Mouse (Mus musculus) naive thymus-derived CD4-positive, alpha-beta T cell, adult 2 months (primary cell): Measurements from ENCODE around the gene Zfp36l2.

Experiments used
- DNase-seq: peaks from one replicate; pipeline ENCODE4 v3.0.0-alpha.2; 2011; ENCODE audit warnings: low read depth

Gene Zfp36l2

DNA sequence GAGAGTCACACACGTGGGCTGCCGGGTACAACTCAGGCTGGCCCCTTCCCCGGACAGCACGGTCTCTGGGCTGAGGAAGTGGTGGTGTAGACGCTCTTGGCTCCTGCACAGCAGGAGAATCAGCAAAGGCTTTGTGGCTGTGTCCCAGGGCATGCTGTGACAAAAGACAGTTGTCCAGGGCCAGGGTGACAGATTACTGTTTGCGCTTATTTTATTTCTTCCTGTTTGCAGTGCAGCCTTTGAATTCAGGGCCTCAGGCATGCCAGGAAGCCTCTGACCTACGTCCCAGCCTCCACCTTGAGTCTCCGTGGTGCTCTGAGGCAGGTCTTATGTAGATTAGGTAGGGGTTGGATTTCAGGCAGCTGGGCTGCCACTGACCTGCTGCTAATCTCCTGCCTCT, 10.3 kb downstream of the Zfp36l2 start:
- DNase-seq, result peak; percentile 58

- DNase-seq, result peak; percentile 32
These were observed 11.3 kb downstream of the Zfp36l2 start for GRCm38 (mm10) chr17:84176446-84176845.

- DNase-seq, result no peak
These were observed 12.6 kb downstream of the Zfp36l2 start for GRCm38 (mm10) chr17:84175196-84175595.

GRCm38 (mm10) chr17:84167377-84167776, 20.4 kb downstream of the Zfp36l2 start:
- no peak for DNase-seq

- DNase-seq, result no peak
These were observed 21.4 kb downstream of the Zfp36l2 start for GRCm38 (mm10) chr17:84166135-84166860.

GRCm38 (mm10) chr17:84165735-84166134, 22.0 kb downstream of the Zfp36l2 start:
- DNase-seq, result no peak

GRCm38 (mm10) chr17:84164146-84164545, 23.6 kb downstream of the Zfp36l2 start:
- DNase-seq, result no peak

DNA sequence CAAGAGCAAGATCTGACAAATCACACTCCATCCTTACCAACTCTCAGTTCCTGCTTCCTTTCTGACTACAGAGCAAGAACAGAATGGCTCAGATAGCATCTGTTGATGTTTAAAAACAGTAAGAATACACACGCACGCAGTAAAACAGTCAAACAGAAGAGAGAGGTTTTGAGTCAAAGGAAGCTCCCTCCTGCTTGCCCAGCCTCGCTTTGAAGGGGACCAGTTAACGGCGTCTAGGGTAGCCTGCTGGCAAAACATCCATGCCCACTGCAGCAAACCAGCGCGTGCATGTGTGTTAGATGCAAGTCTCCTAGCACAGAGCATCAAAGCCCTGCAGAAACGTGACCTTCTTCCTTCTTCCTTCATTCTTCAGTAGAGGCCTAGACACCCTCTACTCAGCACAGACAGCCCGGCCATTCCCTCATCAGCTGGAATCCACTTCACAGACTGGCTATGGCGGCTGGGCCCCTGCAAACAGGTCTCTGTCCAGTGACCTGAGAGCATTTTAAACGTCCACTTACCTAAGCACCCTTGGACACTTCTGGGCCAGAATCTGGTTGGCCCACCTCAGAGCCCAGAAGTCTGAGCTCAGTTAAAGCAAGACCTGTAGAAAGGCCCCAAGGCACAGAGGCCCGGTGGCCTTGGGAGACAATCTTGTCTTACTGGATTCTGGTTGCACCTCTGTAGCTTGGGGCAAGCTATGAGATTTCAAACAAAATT, 24.5 kb downstream of the Zfp36l2 start:
- peak; percentile 75 for DNase-seq

DNA sequence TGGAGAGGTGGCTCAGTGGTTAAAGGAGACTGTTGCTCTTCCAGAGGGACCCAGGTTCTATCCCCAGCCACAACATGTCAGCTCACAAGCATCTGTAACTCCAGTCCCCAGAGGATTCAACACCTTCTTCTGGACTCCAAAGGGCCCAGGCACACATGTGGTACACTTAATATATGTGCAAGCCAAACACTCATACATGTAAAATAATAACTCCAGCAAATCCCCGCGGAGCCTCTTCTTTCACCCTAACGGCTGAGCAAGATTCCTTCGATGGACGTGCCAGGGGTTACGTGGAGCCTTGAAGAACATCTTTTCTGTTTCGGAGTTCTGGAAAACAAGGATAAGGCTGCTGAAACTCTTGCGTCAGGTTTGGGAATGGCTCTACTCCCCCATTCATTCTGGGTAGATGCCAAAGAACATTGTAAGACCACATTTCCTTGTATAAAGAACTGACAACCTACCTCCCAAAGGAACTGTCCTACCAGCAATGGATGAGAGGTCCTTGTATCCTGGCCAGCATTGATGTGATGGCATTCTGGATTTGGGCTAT, 25.5 kb downstream of the Zfp36l2 start:
- no peak for DNase-seq

- DNase-seq, result peak; percentile 53
These were observed 26.4 kb downstream of the Zfp36l2 start for GRCm38 (mm10) chr17:84161231-84161854.

GRCm38 (mm10) chr17:84158891-84159290, 28.9 kb downstream of the Zfp36l2 start:
- no peak for DNase-seq

GRCm38 (mm10) chr17:84158461-84158795, 29.3 kb downstream of the Zfp36l2 start:
- no peak for DNase-seq

GRCm38 (mm10) chr17:84157743-84158460, 29.8 kb downstream of the Zfp36l2 start:
- no peak for DNase-seq

- peak; percentile 63 for DNase-seq
These were observed 30.7 kb downstream of the Zfp36l2 start for GRCm38 (mm10) chr17:84156748-84157742.

DNA sequence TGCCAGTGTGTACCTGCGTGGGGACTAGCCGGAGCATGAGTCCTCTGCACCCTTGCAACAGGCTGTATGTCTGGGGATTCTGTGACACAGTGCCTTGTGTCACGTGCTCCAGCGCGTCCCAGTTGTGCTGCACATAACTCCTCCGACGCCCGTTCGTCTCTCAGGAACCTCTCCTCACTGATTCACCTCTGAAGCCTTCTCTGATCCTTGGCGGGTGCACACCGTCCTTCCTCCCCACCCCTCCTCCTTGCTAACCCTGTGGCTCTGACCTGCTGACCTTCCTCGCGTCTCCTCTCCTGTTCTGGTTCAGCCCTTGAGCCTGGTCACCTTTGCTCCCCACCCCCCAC, 31.5 kb downstream of the Zfp36l2 start:
- peak; percentile 57 for DNase-seq

- DNase-seq, result no peak
These were observed 32.1 kb downstream of the Zfp36l2 start for GRCm38 (mm10) chr17:84155516-84156226.

DNA sequence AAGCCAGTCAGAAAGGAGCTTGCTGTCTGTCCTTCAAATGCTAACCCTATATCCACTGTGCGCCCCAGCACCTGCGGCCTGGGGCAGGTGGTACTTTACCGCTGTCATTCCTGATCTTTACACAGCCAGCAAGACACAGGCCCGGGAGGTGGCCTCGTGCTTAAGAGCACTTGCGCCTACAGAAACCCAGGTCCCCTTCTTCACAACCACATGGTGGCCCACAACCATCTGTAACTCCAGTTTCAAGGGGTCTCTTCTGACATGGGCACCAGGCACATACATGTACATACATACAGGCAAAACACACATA, 32.8 kb downstream of the Zfp36l2 start:
- DNase-seq, result no peak

DNA sequence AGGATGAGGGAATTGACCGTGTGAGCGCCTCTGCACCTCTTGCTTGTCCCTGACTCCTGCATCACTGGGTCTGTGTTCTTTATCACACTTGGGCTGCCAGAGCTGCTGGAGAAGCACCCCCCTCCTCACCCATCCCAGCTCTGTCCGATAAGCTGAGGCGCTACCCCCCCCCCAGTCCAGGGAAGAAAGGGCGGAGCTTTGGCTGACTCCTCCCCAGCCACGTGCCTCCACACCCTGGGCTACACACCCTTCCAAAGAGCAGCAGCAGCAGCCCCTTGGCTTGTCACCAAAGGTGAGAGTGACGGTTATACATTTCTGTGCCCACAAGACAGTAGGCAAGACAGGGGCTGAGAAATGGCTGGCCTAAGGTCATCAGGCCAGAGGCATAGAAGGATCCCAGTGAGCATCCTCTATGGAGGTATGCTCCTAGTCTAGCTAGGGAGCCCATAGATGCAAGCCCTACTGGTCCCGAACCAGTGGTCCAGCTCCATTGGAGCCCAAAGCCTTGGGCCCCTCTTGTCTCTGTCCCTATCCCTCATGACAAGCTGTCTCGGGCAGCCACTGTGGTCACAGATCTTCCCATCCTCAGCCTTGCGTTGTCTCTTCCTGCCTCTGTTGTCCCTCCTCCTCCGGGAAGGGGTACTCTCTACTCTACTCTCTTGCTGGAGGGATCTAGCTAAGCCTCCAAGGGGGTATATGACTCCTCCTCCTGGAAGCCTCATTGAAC, 33.3 kb downstream of the Zfp36l2 start:
- no peak for DNase-seq

GRCm38 (mm10) chr17:84152976-84153786, 34.6 kb downstream of the Zfp36l2 start:
- no peak for DNase-seq
